Mouse (Mus musculus) neural tube, embryonic 11.5 days (tissue): ENCODE results near the gene Apbb1ip. TPM values are rescaled to one million over a fixed set of nuclear protein-coding genes. Genes with fewer than 3 reads are reported as not detected.

Experiments used
- ATAC-seq: fragments of 200-750 bp; cut with Nextera tagmentation; 2 replicates; pipeline ENCODE4 v1.8.0; 2017; ENCODE audit warnings: moderate number of reproducible peaks, mild to moderate bottlenecking, moderate TSS enrichment, moderate library complexity; ENCODE audit not compliant: insufficient read depth, low FRiP score, low TSS enrichment
- DNase-seq: peaks from one replicate; pipeline ENCODE4 v3.0.0-alpha.2; 2015; ENCODE audit warnings: low spot score
- H3K27ac ChIP-seq: fragments of 300-500 bp; sonication (generic); 2 replicates; pipeline ENCODE4 v1.5.1; 2014; ENCODE audit warnings: low read depth, mild to moderate bottlenecking, low read length
- H3K27me3 ChIP-seq: fragments of 300-500 bp; sonication (generic); 2 replicates; pipeline ENCODE4 v1.6.1; 2014; ENCODE audit warnings: mild to moderate bottlenecking, low read length, mixed read lengths; ENCODE audit not compliant: control insufficient read depth, insufficient read depth
- H3K36me3 ChIP-seq: fragments of 300-500 bp; sonication (generic); 2 replicates; pipeline ENCODE4 v1.6.1; 2014; ENCODE audit warnings: mild to moderate bottlenecking, low read length, moderate library complexity, mixed read lengths; ENCODE audit not compliant: control insufficient read depth, insufficient read depth
- H3K4me1 ChIP-seq: fragments of 300-500 bp; sonication (generic); 2 replicates; pipeline ENCODE4 v1.6.1; 2014; ENCODE audit warnings: low read length, mixed read lengths; ENCODE audit not compliant: control insufficient read depth, insufficient read depth
- H3K4me2 ChIP-seq: fragments of 300-500 bp; sonication (generic); 2 replicates; pipeline ENCODE4 v1.6.1; 2014; ENCODE audit warnings: low read depth, mild to moderate bottlenecking, moderate library complexity
- H3K4me3 ChIP-seq: fragments of 300-500 bp; sonication (generic); 2 replicates; pipeline ENCODE4 v1.5.1; 2014; ENCODE audit warnings: low read depth, low read length
- H3K9ac ChIP-seq: fragments of 300-500 bp; sonication (generic); 2 replicates; pipeline ENCODE4 v1.6.1; 2014; ENCODE audit warnings: mild to moderate bottlenecking, low read length
- H3K9me3 ChIP-seq: fragments of 300-500 bp; sonication (generic); 2 replicates; pipeline ENCODE4 v1.6.1; 2016; ENCODE audit warnings: low read length; ENCODE audit not compliant: control insufficient read depth
- WGBS: fragments of 180-500 bp; shearing (Covaris S2); extraction: QIAGEN DNeasy Blood & Tissue Kit; methylation state at CpG from one replicate; pipeline ENCODE4 v1.1.7; 2014; 5-methylcytosine and 5-hydroxymethylcytosine counted together
- polyA plus RNA-seq: library from polyadenylated mRNA; unstranded; fragments of >200 nt; fragmentation: Nextera tagmentation; extraction: Ambion mirVana; gene quantifications from 2 replicates; pipeline ENCODE4 v1.2.1, GENCODE M21; 2014

Apbb1ip gene
- polyA plus RNA-seq: 0.27 and 0.50 TPM in 2 replicates

DNA sequence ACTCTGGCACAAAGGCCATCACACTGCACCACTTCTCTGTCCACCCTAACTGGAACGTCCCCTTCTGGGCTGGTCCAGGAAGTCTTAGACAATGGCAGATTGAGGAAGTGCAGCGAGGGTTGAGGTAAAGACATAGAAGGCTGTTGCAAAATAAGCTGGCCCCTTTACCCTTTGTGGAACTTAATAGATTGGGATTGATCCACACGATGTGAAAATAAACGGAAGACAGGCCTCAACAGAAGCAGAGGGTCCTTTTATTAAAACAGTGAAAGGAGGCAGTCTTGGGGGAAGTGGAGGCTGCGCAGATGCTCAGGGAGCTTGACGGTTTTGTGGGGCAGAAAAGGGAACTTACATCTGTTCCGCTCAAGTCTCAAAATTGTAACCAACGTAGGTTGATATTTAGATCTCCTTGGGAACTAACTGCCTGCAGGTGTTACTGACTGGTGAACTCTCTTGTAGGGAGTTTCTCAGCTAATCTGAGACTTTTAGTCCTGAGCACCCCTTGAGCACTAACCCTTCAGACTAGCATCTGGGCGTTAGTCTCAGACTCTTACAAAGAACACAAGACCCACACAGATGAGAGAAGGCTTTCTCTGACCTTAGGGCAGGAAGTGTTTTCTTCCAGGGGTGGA, at the start of gene Apbb1ip:
Apbb1ip (plus strand) TSS at position 546 of the 632 bp plus-strand sequence.
- Histone ChIP-seq H3K27me3 (no peaks in the 10 kb centered on the region), H3K4me2 (peak within 1 kb of the TSS; percentile 75), H3K36me3 (no peaks in the 10 kb centered on the region), H3K4me3 (peak within 1 kb of the TSS; percentile 30), H3K27ac (no peak within 1 kb of the TSS), H3K4me1 (no peaks in the 10 kb centered on the region), H3K9me3 (no peaks in the 10 kb centered on the region), H3K9ac (peak within 1 kb of the TSS; percentile 40)
- ATAC-seq: peak; percentile 41; the same call in 1 of the 2 replicates
- WGBS: 33% methylated on average over 9 of the region's 9 CpGs
- no peak for DNase-seq

DNA sequence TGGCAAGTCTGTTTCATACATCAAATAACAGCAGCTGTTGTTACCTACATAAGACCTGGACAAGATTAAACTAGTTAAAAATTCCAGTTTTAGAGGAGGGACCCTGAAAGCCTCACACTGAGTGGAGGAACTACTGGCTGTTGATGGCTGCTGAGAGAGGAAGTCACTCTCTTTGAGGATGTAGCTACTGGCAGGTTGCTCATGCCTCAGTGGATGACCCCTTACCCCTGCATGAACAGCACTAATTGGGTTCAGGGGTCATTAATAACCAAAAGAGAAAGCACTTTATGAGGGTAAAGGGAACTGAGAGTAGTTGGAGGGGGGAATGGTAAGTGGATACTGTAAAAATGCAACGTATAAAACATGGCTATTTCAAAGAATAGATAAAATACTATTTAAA, 46.8 kb upstream of the Apbb1ip start:
- no peaks in the 10 kb centered on the region for H3K27me3 ChIP-seq
- H3K9ac ChIP-seq: no peak overlapping the region
- DNase-seq: no peak
- H3K4me3 ChIP-seq: no peak overlapping the region
- WGBS: 97% methylated on average over 1 of the region's 1 CpGs
- H3K9me3 ChIP-seq: no peaks in the 10 kb centered on the region
- no peak overlapping the region for H3K4me2 ChIP-seq
- H3K36me3 ChIP-seq: no peaks in the 10 kb centered on the region
- no peak for ATAC-seq
- no peaks in the 10 kb centered on the region for H3K4me1 ChIP-seq
- H3K27ac ChIP-seq: no peak overlapping the region

DNA sequence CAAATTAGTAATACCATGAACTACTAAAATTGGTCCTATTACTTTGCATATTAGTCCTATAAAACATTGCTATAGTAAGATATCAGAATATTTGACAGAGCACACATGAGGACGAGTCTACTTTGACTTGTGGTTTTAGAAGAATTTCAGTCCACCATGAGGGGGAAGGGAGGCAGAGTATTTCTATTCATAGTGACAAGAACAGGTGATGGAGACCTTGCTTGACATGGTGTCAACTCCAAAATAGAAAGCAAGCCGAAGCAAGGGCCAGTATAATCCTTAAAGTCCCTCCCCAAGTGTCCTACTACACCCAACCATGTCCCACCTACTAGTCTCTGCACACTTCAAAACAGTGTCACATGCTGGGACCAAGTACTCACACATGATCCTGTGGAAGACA, 37.8 kb upstream of the Apbb1ip start:
- no peak for DNase-seq
- Histone ChIP-seq H3K27ac (no peak overlapping the region), H3K9ac (no peak overlapping the region), H3K4me3 (no peak overlapping the region), H3K27me3 (no peaks in the 10 kb centered on the region), H3K4me1 (no peaks in the 10 kb centered on the region), H3K4me2 (no peak overlapping the region), H3K36me3 (no peaks in the 10 kb centered on the region), H3K9me3 (no peaks in the 10 kb centered on the region)
- 70% methylated on average over 2 of the region's 2 CpGs for WGBS
- ATAC-seq: no peak

DNA sequence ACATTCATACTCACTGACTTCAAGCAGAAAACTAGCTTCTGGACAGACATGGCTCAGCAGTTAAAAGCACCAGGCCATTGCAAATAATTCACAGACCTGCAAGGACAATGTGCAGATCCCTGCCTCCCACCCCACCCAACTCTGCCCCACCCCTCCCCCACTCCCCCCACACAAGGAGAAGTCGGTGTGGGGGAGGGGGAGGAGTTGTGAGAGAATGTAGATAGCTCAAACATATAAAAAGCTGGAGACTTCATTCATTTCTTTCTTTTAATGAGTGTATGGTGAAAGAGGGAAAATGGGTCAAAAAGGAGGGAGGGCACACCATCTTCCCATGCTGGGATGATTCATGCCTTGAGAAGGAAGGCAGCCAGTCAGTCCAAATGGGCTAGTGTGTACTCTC, 34.5 kb upstream of the Apbb1ip start:
- 94% methylated on average over 1 of the region's 1 CpGs for WGBS
- Histone ChIP-seq H3K9ac (no peak overlapping the region), H3K27ac (no peak overlapping the region), H3K9me3 (no peaks in the 10 kb centered on the region), H3K4me2 (no peak overlapping the region), H3K4me3 (no peak overlapping the region), H3K27me3 (no peaks in the 10 kb centered on the region), H3K36me3 (no peaks in the 10 kb centered on the region), H3K4me1 (no peaks in the 10 kb centered on the region)
- DNase-seq: no peak
- no peak for ATAC-seq

DNA sequence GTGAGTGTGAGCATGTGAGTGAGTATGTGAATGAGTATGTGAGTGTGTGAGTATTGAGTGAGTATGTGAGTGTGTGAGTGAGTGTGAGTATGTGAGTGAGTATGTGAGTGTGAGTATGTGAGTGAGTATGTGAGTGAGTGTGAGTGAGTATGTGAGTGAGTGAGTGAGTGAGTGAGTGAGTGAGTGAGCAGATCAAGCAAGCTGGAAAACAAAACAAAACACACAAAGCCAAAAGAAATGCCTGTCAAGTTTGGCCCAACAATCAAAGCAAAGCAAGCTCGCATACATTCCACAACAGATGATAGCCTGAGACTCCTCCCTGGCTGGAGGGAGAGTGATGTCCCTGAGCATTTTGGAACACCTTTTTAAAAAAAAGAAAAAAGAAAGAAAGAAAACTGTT, 33.5 kb upstream of the Apbb1ip start:
- Histone ChIP-seq H3K4me1 (no peaks in the 10 kb centered on the region), H3K9me3 (no peaks in the 10 kb centered on the region), H3K9ac (no peak overlapping the region), H3K27ac (no peak overlapping the region), H3K4me2 (no peak overlapping the region), H3K4me3 (no peak overlapping the region), H3K36me3 (no peaks in the 10 kb centered on the region), H3K27me3 (no peaks in the 10 kb centered on the region)
- no peak for DNase-seq
- WGBS: 86% methylated on average over 1 of the region's 1 CpGs
- no peak for ATAC-seq

DNA sequence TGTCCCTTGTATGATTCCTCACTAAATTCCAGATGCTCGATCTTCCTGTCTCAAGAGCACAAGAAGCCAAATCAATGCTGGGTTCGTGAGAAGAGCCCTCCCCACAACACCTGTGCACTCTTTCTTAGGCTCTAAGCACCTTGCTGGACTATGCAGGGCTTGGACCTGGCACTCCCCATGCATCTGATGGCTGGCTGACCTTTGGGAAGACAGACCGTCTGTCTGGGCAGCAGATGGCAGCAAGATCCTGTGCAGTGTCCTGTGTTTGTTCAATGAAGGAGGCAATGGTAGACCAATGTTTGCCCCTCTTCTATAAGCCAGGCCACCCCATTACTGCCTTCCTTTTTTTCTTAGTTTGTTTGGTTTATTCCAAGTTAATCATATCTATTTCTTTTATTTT, 32.7 kb upstream of the Apbb1ip start:
- no peaks in the 10 kb centered on the region for H3K4me1 ChIP-seq
- no peaks in the 10 kb centered on the region for H3K27me3 ChIP-seq
- H3K4me3 ChIP-seq: no peak overlapping the region
- no peak overlapping the region for H3K9ac ChIP-seq
- no peak overlapping the region for H3K27ac ChIP-seq
- no peak overlapping the region for H3K4me2 ChIP-seq
- ATAC-seq: no peak
- no peaks in the 10 kb centered on the region for H3K9me3 ChIP-seq
- WGBS: 68% methylated on average over 3 of the region's 3 CpGs
- H3K36me3 ChIP-seq: no peaks in the 10 kb centered on the region
- no peak for DNase-seq

DNA sequence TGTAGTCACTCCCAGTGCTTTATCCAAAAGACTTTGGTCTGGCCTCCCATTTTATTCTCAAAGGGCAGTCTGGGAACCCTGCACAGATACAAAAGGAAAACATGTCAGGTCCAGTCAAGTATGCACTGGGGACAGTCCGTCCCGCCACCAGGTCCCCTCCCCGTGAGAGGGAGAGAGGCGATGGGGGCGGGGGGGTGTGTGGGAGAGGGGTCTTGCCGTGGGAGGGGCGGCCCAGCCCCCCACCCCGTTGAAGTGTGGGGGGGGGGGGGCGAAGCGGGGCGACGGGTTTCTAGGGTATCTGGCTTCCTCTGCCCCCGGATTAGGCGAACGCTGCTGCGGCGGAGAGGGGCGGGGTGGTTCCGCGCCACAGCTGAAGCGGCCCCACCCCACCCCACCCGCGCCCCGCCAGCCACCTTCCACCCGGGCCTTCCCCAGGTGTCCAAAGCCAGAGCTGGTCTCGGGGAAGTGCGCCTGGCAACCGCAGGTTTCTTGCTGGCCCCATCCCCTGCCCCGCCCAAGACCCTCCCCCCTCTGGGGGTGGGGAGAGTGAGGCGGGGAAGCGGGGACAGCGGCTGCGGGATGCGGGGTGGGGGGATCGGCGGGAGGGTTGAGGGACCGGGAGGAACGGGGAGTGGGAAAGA, 29.7 kb upstream of the Apbb1ip start:
- 0% methylated on average over 22 of the region's 38 CpGs for WGBS

DNA sequence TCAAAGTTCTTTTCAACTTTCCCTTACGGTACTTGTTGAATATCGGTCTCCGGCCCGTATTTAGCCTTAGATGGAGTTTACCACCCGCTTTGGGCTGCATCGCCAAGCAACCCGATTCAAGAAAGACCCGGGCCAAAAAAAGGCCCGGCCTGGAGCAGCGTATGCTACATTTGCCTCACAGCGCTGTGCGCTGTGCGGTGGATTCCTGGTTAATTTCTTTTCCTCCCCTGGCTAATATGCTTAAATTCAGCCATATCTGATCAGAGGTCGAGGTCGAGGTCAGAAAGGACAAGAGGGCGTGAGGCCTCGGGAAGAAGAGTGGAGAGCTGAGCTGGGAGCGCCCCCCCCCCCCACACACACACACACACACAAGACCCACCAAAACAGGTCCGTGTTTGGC, 29.0 kb upstream of the Apbb1ip start:
- Histone ChIP-seq H3K9ac (no peak overlapping the region), H3K27me3 (no peaks in the 10 kb centered on the region), H3K36me3 (no peaks in the 10 kb centered on the region), H3K27ac (no peak overlapping the region), H3K4me3 (no peak overlapping the region), H3K4me1 (no peaks in the 10 kb centered on the region), H3K9me3 (no peaks in the 10 kb centered on the region), H3K4me2 (no peak overlapping the region)
- 1% methylated on average over 19 of the region's 19 CpGs for WGBS
- ATAC-seq (no peak), DNase-seq (peak; percentile 57)

More for the DNA sequence above, 29.7 kb upstream of the Apbb1ip start:
- ATAC-seq: no peak
- Histone ChIP-seq H3K9ac (no peak overlapping the region), H3K4me1 (no peaks in the 10 kb centered on the region), H3K36me3 (no peaks in the 10 kb centered on the region), H3K27ac (no peak overlapping the region), H3K4me3 (no peak overlapping the region), H3K27me3 (no peaks in the 10 kb centered on the region), H3K4me2 (no peak overlapping the region), H3K9me3 (no peaks in the 10 kb centered on the region)
- DNase-seq: peak; percentile 61

DNA sequence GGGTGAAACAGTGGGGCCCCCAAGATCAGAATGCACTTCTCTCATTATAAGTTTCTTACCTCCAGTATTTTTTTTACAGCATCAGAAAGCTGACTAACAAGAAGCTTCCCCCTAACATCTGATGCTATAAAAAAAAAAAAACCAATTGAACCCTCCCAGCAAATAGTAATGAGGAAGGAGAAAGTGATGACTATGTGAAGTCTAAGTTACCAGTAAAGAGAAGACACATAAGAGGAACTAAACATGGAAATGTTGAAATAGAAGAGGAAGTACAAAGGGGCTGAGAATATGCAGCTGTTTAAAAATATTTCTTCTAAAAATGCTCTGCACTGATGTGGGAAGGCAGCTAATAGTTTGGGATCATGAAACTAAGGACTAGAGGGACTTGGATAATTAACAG, 27.1 kb upstream of the Apbb1ip start:
- DNase-seq: no peak
- H3K4me2 ChIP-seq: no peak overlapping the region
- ATAC-seq: no peak
- H3K9me3 ChIP-seq: no peaks in the 10 kb centered on the region
- no peak overlapping the region for H3K27ac ChIP-seq
- no peaks in the 10 kb centered on the region for H3K4me1 ChIP-seq
- H3K36me3 ChIP-seq: no peaks in the 10 kb centered on the region
- H3K9ac ChIP-seq: no peak overlapping the region
- H3K27me3 ChIP-seq: no peaks in the 10 kb centered on the region
- H3K4me3 ChIP-seq: no peak overlapping the region
